Mouse (Mus musculus) G1E (cell line): ENCODE measurements around the gene Ufsp1. TPM values are rescaled to one million over a fixed set of nuclear protein-coding genes. Genes with fewer than 3 reads are reported as not detected.

Source experiments
- ATAC-seq: 2 replicates; pipeline ENCODE4 v1.8.0; 2016; ENCODE audit warnings: mild to moderate bottlenecking; ENCODE audit not compliant: insufficient number of reproducible peaks, poor library complexity, low FRiP score, severe bottlenecking; ENCODE audit errors: extremely low read depth
- DNase-seq: peaks from one replicate; pipeline ENCODE4 v3.0.0; 2012; ENCODE audit warnings: low spot score
- H3K27me3 ChIP-seq: 2 replicates; pipeline ENCODE4 v1.6.1; 2012; ENCODE audit warnings: mild to moderate bottlenecking, low read length, inconsistent platforms; ENCODE audit not compliant: insufficient read depth
- H3K36me3 ChIP-seq: replicated peaks from 2 replicates; pipeline ENCODE3; 2012; ENCODE audit warnings: mild to moderate bottlenecking, inconsistent platforms
- H3K4me1 ChIP-seq: 2 replicates; pipeline ENCODE4 v1.6.1; 2012; ENCODE audit warnings: low read depth, low read length, inconsistent platforms, mixed read lengths; ENCODE audit not compliant: insufficient read depth
- H3K4me3 ChIP-seq: 2 replicates; pipeline ENCODE4 v1.5.1; 2012; ENCODE audit warnings: low read depth, mild to moderate bottlenecking, inconsistent platforms, low read length, moderate library complexity, mixed read lengths
- H3K9me3 ChIP-seq: replicated peaks from 2 replicates; pipeline ENCODE4 v1.6.1; 2012; ENCODE audit warnings: inconsistent platforms
- CTCF ChIP-seq: IDR thresholded peaks from 2 replicates; pipeline ENCODE4 v1.5.1; 2012; ENCODE audit warnings: low read depth, low read length, inconsistent platforms, mixed read lengths
- GATA1 ChIP-seq: IDR thresholded peaks from 2 replicates; pipeline ENCODE4 v1.6.1; 2012; ENCODE audit warnings: borderline replicate concordance, low read length, inconsistent platforms, mixed read lengths
- GATA2 ChIP-seq: IDR thresholded peaks from 2 replicates; pipeline ENCODE4 v1.6.1; 2012; ENCODE audit warnings: low read depth, low read length, inconsistent platforms, borderline replicate concordance
- POLR2AphosphoS5 ChIP-seq: IDR thresholded peaks from 2 replicates; pipeline ENCODE4 v1.6.1; 2012; ENCODE audit warnings: low read depth, low read length, inconsistent platforms; ENCODE audit not compliant: insufficient replicate concordance
- TAL1 ChIP-seq: conservative IDR thresholded peaks from 2 replicates; pipeline ENCODE4 v1.6.1; 2012; ENCODE audit warnings: low read depth, low read length, inconsistent platforms, mixed read lengths
- polyA plus RNA-seq: library from polyadenylated mRNA; stranded (reverse); fragments of >175 nt; gene quantifications from 2 replicates; pipeline ENCODE4 v1.2.3, GENCODE M21; 2012
- total RNA-seq, 2 experiments: library from RNA; stranded (forward) in 1 of 2; stranded (reverse) in 1 of 2; fragments of 200-1000 nt in 1 of 2; fragments of >200 nt in 1 of 2; fragmentation: Nextera tagmentation in 1 of 2; gene quantifications; 2 replicates each; pipeline ENCODE4 v1.2.3; 2014 to 2017

Gene Ufsp1
- total and polyA plus RNA-seq, 3 experiments = 11.7 to 29.7 (median 24.7) TPM

DNA sequence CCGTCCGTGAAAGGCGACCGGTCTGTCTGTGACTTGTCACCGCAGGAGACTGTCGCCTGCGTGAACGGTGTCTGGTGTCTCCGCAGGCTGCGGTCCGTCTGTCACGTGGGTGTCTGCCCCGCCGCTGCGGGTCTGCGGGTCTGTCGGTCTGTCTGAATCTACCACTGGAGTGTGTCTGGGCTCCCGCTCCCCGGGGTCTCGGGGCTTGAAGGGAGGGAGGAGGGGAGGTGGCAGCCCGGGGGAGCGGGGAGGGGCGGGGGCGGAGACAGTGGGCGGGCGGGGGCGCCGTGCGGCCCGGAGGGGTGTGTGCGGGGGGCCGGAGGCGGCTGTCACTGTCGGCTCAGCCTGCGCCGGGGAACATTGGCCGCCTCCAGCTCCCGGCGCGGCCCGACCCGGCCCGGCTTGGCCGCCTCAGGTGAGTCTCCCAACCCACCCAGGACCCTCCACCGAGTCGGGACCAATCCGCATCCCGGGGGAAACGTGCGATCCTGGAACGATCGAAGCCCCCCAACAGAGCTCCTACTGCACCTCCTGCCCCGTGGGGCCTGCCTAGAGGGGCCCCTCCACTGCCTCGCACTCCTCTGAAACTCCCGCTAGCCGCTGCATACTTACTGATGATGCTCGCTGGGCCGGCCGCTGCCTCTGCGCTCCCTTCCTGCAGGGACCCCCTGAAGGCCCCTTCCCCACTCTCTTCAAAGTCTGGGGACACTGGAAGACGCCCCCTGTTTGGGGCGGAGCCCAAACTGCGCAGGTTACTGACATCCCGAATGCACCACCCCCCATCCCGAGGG, 6.3 kb upstream of the Ufsp1 start:
- peak overlapping the region; percentile 78 for H3K4me3 ChIP-seq
- no peak for TF ChIP-seq POLR2AphosphoS5
- no peak for TF ChIP-seq TAL1
- TF ChIP-seq GATA1 = no peak
- TF ChIP-seq CTCF = no peak
- no peak for TF ChIP-seq GATA2
- H3K9me3 ChIP-seq = no peaks in the 10 kb centered on the region
- no peak for ATAC-seq
- H3K27me3 ChIP-seq = peaks cover 15% of the 10 kb centered on the region
- peaks cover 70% of the 10 kb centered on the region for H3K4me1 ChIP-seq
- peaks cover 15% of the 10 kb centered on the region for H3K36me3 ChIP-seq
- DNase-seq = peak; percentile 55

DNA sequence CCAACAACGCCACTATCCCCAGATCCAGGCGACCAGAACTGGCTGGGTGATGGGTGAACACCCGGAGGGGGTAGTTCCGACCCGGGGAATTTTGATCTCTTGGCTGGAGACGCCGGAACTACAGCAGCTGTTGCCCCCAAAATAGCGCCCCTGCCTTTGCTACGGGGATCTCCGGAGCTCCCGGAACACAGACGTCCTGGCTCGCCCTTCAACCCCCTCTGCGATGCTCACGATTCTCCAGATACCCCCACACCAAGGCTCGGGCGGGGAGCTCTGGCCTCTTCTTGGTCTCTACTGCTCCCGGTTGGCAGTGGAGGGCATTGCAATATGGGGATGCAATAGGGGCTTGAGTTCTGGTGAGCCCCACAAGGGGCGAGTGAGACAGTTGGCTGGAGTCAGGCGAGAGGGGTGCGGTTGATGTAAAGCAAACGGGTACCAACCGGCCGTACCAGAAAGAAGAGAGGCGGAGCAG, 5.4 kb upstream of the Ufsp1 start:
- TF ChIP-seq TAL1 = no peak
- no peak for TF ChIP-seq CTCF
- no peak for TF ChIP-seq GATA1
- TF ChIP-seq POLR2AphosphoS5 = no peak
- TF ChIP-seq GATA2 = no peak
- ATAC-seq = no peak
- Histone ChIP-seq H3K4me3 (peak overlapping the region; percentile 78), H3K36me3 (peaks cover 17% of the 10 kb centered on the region), H3K4me1 (peaks cover 78% of the 10 kb centered on the region), H3K9me3 (no peaks in the 10 kb centered on the region), H3K27me3 (peaks cover 15% of the 10 kb centered on the region)
- DNase-seq = peak; percentile 78

DNA sequence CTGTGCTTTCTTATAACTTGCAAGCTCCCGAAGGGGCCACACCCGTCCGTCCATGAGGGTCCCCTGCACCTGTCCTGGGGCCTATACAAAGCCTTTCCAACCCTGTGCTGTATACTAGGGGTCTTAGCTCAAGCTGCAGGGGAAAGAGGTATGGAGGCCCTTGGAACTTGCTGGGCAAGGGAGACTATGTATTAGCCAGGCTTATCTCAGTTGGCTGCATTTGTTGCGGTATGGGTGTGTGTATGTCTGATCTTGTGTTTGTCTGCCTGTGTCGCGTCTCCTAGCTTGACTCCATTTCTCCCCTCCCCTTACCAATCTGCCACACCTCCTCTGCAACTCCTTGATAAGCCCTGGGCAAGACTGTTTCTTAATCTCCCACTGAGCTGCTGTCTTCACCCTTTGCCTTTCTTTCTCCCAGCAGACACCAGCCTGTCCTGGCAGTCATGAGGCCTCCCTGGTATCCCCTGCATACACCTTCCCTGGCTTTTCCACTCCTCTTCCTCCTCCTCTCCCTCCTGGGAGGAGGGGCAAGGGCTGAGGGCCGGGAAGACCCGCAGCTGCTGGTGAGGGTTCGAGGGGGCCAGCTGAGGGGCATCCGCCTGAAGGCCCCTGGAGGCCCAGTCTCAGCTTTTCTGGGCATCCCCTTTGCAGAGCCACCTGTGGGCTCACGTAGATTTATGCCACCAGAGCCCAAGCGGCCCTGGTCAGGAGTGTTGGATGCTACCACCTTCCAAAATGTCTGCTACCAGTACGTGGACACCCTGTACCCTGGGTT, 4.7 kb upstream of the Ufsp1 start:
- peak overlapping the region; percentile 78 for H3K4me3 ChIP-seq
- peaks cover 84% of the 10 kb centered on the region for H3K4me1 ChIP-seq
- H3K9me3 ChIP-seq = no peaks in the 10 kb centered on the region
- H3K36me3 ChIP-seq = peaks cover 20% of the 10 kb centered on the region
- peak; percentile 67 for ATAC-seq
- H3K27me3 ChIP-seq = peaks cover 15% of the 10 kb centered on the region
- TF ChIP-seq POLR2AphosphoS5 (no peak), GATA1 (no peak), CTCF (no peak), GATA2 (peak; percentile 49; the same call in 1 of the 2 replicates), TAL1 (peak; percentile 99)
- DNase-seq = peak; percentile 85

DNA sequence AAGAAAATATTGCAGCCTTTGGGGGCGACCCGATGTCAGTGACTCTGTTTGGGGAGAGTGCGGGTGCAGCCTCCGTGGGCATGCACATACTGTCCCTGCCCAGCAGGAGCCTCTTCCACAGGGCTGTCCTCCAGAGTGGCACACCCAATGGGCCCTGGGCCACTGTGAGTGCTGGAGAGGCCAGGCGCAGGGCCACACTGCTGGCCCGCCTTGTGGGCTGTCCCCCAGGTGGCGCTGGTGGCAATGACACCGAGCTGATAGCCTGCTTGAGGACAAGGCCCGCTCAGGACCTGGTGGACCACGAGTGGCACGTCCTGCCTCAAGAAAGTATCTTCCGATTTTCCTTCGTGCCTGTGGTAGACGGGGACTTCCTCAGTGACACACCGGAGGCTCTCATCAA, 3.8 kb upstream of the Ufsp1 start:
- Histone ChIP-seq H3K36me3 (peaks cover 29% of the 10 kb centered on the region), H3K27me3 (peaks cover 15% of the 10 kb centered on the region), H3K4me1 (peaks cover 93% of the 10 kb centered on the region), H3K9me3 (no peaks in the 10 kb centered on the region), H3K4me3 (peak overlapping the region; percentile 78)
- DNase-seq (peak; percentile 79), ATAC-seq (0 out of 2 replicates have a peak, but pooled peaks have one; percentile 4)
- TF ChIP-seq GATA2 (no peak), CTCF (peak; percentile 59)

DNA sequence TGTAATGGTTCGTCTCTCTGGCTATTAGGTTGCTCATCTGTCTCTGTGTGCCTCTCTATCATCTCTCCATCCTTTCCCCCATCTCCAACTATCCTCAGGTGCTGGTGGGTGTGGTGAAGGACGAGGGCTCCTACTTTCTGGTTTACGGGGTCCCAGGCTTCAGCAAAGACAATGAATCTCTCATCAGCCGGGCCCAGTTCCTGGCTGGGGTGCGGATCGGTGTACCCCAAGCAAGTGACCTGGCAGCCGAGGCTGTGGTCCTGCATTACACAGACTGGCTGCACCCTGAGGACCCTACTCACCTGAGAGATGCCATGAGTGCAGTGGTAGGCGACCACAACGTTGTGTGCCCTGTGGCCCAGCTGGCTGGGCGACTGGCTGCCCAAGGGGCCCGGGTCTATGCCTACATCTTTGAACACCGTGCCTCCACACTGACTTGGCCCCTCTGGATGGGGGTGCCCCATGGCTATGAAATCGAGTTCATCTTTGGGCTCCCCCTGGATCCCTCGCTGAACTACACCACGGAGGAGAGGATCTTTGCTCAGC, 3.0 kb upstream of the Ufsp1 start:
- Histone ChIP-seq H3K36me3 (peaks cover 37% of the 10 kb centered on the region), H3K4me3 (peak overlapping the region; percentile 78), H3K4me1 (peaks cover 93% of the 10 kb centered on the region), H3K9me3 (no peaks in the 10 kb centered on the region), H3K27me3 (peaks cover 12% of the 10 kb centered on the region)
- DNase-seq (no peak), ATAC-seq (no peak)
- no peak for TF ChIP-seq TAL1
- no peak for TF ChIP-seq CTCF
- TF ChIP-seq GATA2 = no peak
- TF ChIP-seq GATA1 = no peak
- TF ChIP-seq POLR2AphosphoS5 = no peak

DNA sequence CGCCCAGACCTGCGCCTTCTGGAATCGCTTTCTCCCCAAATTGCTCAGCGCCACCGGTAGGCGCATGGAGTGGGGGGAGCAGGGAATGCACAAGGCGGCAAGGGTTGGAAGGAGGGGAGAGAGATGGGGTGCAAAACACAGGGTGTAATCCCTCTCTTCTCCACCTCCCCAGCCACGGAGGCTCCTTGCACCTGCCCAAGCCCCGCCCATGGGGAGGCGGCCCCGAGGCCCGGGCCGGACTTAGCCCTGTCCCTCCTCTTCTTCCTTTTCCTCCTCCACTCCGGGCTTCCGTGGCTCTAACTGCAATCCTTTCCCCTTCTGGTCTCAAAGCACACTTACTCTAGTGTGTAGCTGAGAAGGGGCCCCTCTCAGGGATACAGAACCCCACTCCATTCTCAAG, 1.1 kb upstream of the Ufsp1 start:
- DNase-seq = peak; percentile 82
- TF ChIP-seq TAL1 = no peak
- no peak for TF ChIP-seq GATA2
- TF ChIP-seq CTCF = no peak
- ATAC-seq = no peak
- no peaks in the 10 kb centered on the region for H3K27me3 ChIP-seq
- peaks cover 55% of the 10 kb centered on the region for H3K36me3 ChIP-seq
- no peaks in the 10 kb centered on the region for H3K9me3 ChIP-seq
- peak overlapping the region; percentile 82 for H3K4me3 ChIP-seq
- H3K4me1 ChIP-seq = peaks cover 95% of the 10 kb centered on the region
